Mouse (Mus musculus) neural tube, embryonic 12.5 days (tissue): ENCODE results near the gene Efcab9. TPM values are rescaled to one million over a fixed set of nuclear protein-coding genes. Genes with fewer than 3 reads are reported as not detected.

Source experiments
- ATAC-seq: fragments of 200-750 bp; cut with Nextera tagmentation; 2 replicates; pipeline ENCODE4 v1.8.0; 2017; ENCODE audit warnings: low read depth, mild to moderate bottlenecking, moderate TSS enrichment, moderate library complexity; ENCODE audit not compliant: low FRiP score
- H3K27ac ChIP-seq: fragments of 300-500 bp; sonication (generic); 2 replicates; pipeline ENCODE4 v1.5.1; 2016
- H3K27me3 ChIP-seq: fragments of 300-500 bp; sonication (generic); replicated peaks from 2 replicates; pipeline ENCODE4 v1.6.1; 2016; ENCODE audit warnings: mild to moderate bottlenecking
- H3K36me3 ChIP-seq: fragments of 300-500 bp; sonication (generic); 2 replicates; pipeline ENCODE4 v1.6.1; 2016; ENCODE audit warnings: mild to moderate bottlenecking
- H3K4me1 ChIP-seq: fragments of 300-500 bp; sonication (generic); 2 replicates; pipeline ENCODE4 v1.6.1; 2016
- H3K4me2 ChIP-seq: fragments of 300-500 bp; sonication (generic); replicated peaks from 2 replicates; pipeline ENCODE4 v1.6.1; 2016; ENCODE audit warnings: mild to moderate bottlenecking
- H3K4me3 ChIP-seq: fragments of 300-500 bp; sonication (generic); 2 replicates; pipeline ENCODE4 v1.5.1; 2016
- H3K9ac ChIP-seq: fragments of 300-500 bp; sonication (generic); 2 replicates; pipeline ENCODE4 v1.6.1; 2016; ENCODE audit warnings: mild to moderate bottlenecking
- H3K9me3 ChIP-seq: fragments of 300-500 bp; sonication (generic); 2 replicates; pipeline ENCODE4 v1.6.1; 2016; ENCODE audit warnings: mild to moderate bottlenecking
- WGBS: fragments of 180-500 bp; shearing (Covaris S2); methylation state at CpG from one replicate; pipeline ENCODE4 v1.1.7; 2016; 5-methylcytosine and 5-hydroxymethylcytosine counted together
- polyA plus RNA-seq: library from polyadenylated mRNA; unstranded; fragments of >200 nt; fragmentation: Nextera tagmentation; extraction: Ambion mirVana; gene quantifications from 2 replicates; pipeline ENCODE4 v1.2.1, GENCODE M21; 2016

Gene Efcab9
- polyA plus RNA-seq, 1 experiment from 2014 or later = 0.51 TPM

- H3K4me3 ChIP-seq = no peak overlapping the region
- 74% methylated on average over 14 of the region's 14 CpGs for WGBS
- no peak overlapping the region for H3K4me2 ChIP-seq
- no peaks in the 10 kb centered on the region for H3K27me3 ChIP-seq
- H3K9me3 ChIP-seq = no peaks in the 10 kb centered on the region
- H3K4me1 ChIP-seq = peaks cover 29% of the 10 kb centered on the region
- H3K27ac ChIP-seq = no peak overlapping the region
- no peak for ATAC-seq
- no peaks in the 10 kb centered on the region for H3K36me3 ChIP-seq
- H3K9ac ChIP-seq = no peak overlapping the region
Measured at GRCm38 (mm10) chr11:32553311-32554140, 21.6 kb upstream of the Efcab9 start.

GRCm38 (mm10) chr11:32552401-32553090 lies 20.7 kb upstream of the Efcab9 start:
- H3K4me2 ChIP-seq = no peak overlapping the region
- peaks cover 29% of the 10 kb centered on the region for H3K4me1 ChIP-seq
- no peaks in the 10 kb centered on the region for H3K36me3 ChIP-seq
- no peak for ATAC-seq
- H3K9ac ChIP-seq = no peak overlapping the region
- 0 out of 2 replicates have a peak overlapping the region, but pooled peaks have one; percentile 20 for H3K27ac ChIP-seq
- no peak overlapping the region for H3K4me3 ChIP-seq
- H3K27me3 ChIP-seq = no peaks in the 10 kb centered on the region
- H3K9me3 ChIP-seq = no peaks in the 10 kb centered on the region
- WGBS = 70% methylated on average over 13 of the region's 13 CpGs

- Histone ChIP-seq H3K27me3 (no peaks in the 10 kb centered on the region), H3K4me3 (no peak overlapping the region), H3K4me1 (peaks cover 29% of the 10 kb centered on the region), H3K36me3 (no peaks in the 10 kb centered on the region), H3K9ac (no peak overlapping the region), H3K4me2 (no peak overlapping the region), H3K27ac (0 out of 2 replicates have a peak overlapping the region, but pooled peaks have one; percentile 20), H3K9me3 (no peaks in the 10 kb centered on the region)
- WGBS = 57% methylated on average over 12 of the region's 12 CpGs
- ATAC-seq = peak; percentile 59; the same call in 1 of the 2 replicates
Measured at GRCm38 (mm10) chr11:32551579-32552297, 19.9 kb upstream of the Efcab9 start.

- no peaks in the 10 kb centered on the region for H3K9me3 ChIP-seq
- no peak overlapping the region for H3K4me2 ChIP-seq
- no peaks in the 10 kb centered on the region for H3K27me3 ChIP-seq
- H3K27ac ChIP-seq = no peak overlapping the region
- peaks cover 29% of the 10 kb centered on the region for H3K4me1 ChIP-seq
- H3K4me3 ChIP-seq = no peak overlapping the region
- H3K9ac ChIP-seq = no peak overlapping the region
- no peak for ATAC-seq
- H3K36me3 ChIP-seq = no peaks in the 10 kb centered on the region
- 93% methylated on average over 4 of the region's 4 CpGs for WGBS
Measured at GRCm38 (mm10) chr11:32551056-32551455, 19.2 kb upstream of the Efcab9 start.

GRCm38 (mm10) chr11:32550102-32550501 lies 18.2 kb upstream of the Efcab9 start:
- Histone ChIP-seq H3K36me3 (no peaks in the 10 kb centered on the region), H3K4me3 (no peak overlapping the region), H3K27ac (no peak overlapping the region), H3K9me3 (no peaks in the 10 kb centered on the region), H3K9ac (no peak overlapping the region), H3K27me3 (no peaks in the 10 kb centered on the region), H3K4me2 (no peak overlapping the region), H3K4me1 (peaks cover 29% of the 10 kb centered on the region)
- 29% methylated on average over 4 of the region's 4 CpGs for WGBS
- peak; percentile 32 for ATAC-seq

- no peak for ATAC-seq
- Histone ChIP-seq H3K4me1 (peaks cover 29% of the 10 kb centered on the region), H3K36me3 (no peaks in the 10 kb centered on the region), H3K9me3 (no peaks in the 10 kb centered on the region), H3K27ac (no peak overlapping the region), H3K4me3 (no peak overlapping the region), H3K27me3 (no peaks in the 10 kb centered on the region), H3K9ac (no peak overlapping the region), H3K4me2 (no peak overlapping the region)
- WGBS = 57% methylated on average over 6 of the region's 6 CpGs
Measured at GRCm38 (mm10) chr11:32549236-32549635, 17.4 kb upstream of the Efcab9 start.

GRCm38 (mm10) chr11:32548240-32548639 lies 16.4 kb upstream of the Efcab9 start:
- WGBS = 90% methylated on average over 4 of the region's 4 CpGs
- H3K27me3 ChIP-seq = no peaks in the 10 kb centered on the region
- no peak overlapping the region for H3K27ac ChIP-seq
- no peak overlapping the region for H3K4me2 ChIP-seq
- no peaks in the 10 kb centered on the region for H3K9me3 ChIP-seq
- H3K4me3 ChIP-seq = no peak overlapping the region
- no peak for ATAC-seq
- no peaks in the 10 kb centered on the region for H3K36me3 ChIP-seq
- no peak overlapping the region for H3K9ac ChIP-seq
- peaks cover 27% of the 10 kb centered on the region for H3K4me1 ChIP-seq

- no peak overlapping the region for H3K4me2 ChIP-seq
- no peaks in the 10 kb centered on the region for H3K27me3 ChIP-seq
- H3K4me3 ChIP-seq = no peak overlapping the region
- 80% methylated on average over 10 of the region's 10 CpGs for WGBS
- no peaks in the 10 kb centered on the region for H3K36me3 ChIP-seq
- H3K27ac ChIP-seq = no peak overlapping the region
- H3K9ac ChIP-seq = no peak overlapping the region
- no peaks in the 10 kb centered on the region for H3K9me3 ChIP-seq
- no peak for ATAC-seq
- H3K4me1 ChIP-seq = peaks cover 26% of the 10 kb centered on the region
Measured at GRCm38 (mm10) chr11:32547391-32547947, 15.6 kb upstream of the Efcab9 start.

- peaks cover 17% of the 10 kb centered on the region for H3K4me1 ChIP-seq
- no peak overlapping the region for H3K27ac ChIP-seq
- no peak for ATAC-seq
- no peaks in the 10 kb centered on the region for H3K36me3 ChIP-seq
- no peak overlapping the region for H3K4me2 ChIP-seq
- no peak overlapping the region for H3K9ac ChIP-seq
- 93% methylated on average over 5 of the region's 5 CpGs for WGBS
- H3K27me3 ChIP-seq = no peaks in the 10 kb centered on the region
- H3K4me3 ChIP-seq = no peak overlapping the region
- no peaks in the 10 kb centered on the region for H3K9me3 ChIP-seq
Measured at GRCm38 (mm10) chr11:32546483-32546882, 14.6 kb upstream of the Efcab9 start.

- no peak for ATAC-seq
- Histone ChIP-seq H3K27ac (no peak overlapping the region), H3K9ac (no peak overlapping the region), H3K4me2 (no peak overlapping the region), H3K4me3 (no peak overlapping the region), H3K36me3 (no peaks in the 10 kb centered on the region), H3K9me3 (no peaks in the 10 kb centered on the region), H3K4me1 (peaks cover 14% of the 10 kb centered on the region), H3K27me3 (no peaks in the 10 kb centered on the region)
- WGBS = 79% methylated on average over 12 of the region's 12 CpGs
Measured at GRCm38 (mm10) chr11:32545605-32546004, 13.7 kb upstream of the Efcab9 start.

- 91% methylated on average over 5 of the region's 5 CpGs for WGBS
Measured at GRCm38 (mm10) chr11:32544497-32544896, 12.6 kb upstream of the Efcab9 start.

GRCm38 (mm10) chr11:32544041-32544440 lies 12.2 kb upstream of the Efcab9 start:
- Histone ChIP-seq H3K4me3 (no peak overlapping the region), H3K27ac (no peak overlapping the region), H3K9me3 (no peaks in the 10 kb centered on the region), H3K27me3 (no peaks in the 10 kb centered on the region), H3K36me3 (no peaks in the 10 kb centered on the region), H3K4me1 (peaks cover 11% of the 10 kb centered on the region; the same call in 1 of the 2 replicates), H3K4me2 (no peak overlapping the region), H3K9ac (no peak overlapping the region)
- WGBS = 86% methylated on average over 6 of the region's 6 CpGs
- no peak for ATAC-seq

More at GRCm38 (mm10) chr11:32544497-32544896, 12.6 kb upstream of the Efcab9 start:
- Histone ChIP-seq H3K4me1 (peaks cover 12% of the 10 kb centered on the region), H3K36me3 (no peaks in the 10 kb centered on the region), H3K4me2 (no peak overlapping the region), H3K27ac (no peak overlapping the region), H3K4me3 (no peak overlapping the region), H3K9ac (no peak overlapping the region), H3K9me3 (no peaks in the 10 kb centered on the region), H3K27me3 (no peaks in the 10 kb centered on the region)
- no peak for ATAC-seq
